Mouse (Mus musculus) heart, embryonic 11.5 days (tissue): ENCODE measurements around the gene Speg. TPM values are rescaled to one million over a fixed set of nuclear protein-coding genes. Genes with fewer than 3 reads are reported as not detected.

Experiments
- ATAC-seq: fragments of 200-750 bp; cut with Nextera tagmentation; replicated peaks from 2 replicates; pipeline ENCODE4 v1.8.0; 2017; ENCODE audit warnings: moderate library complexity; ENCODE audit not compliant: insufficient number of reproducible peaks, low FRiP score, low TSS enrichment
- H3K27ac ChIP-seq: fragments of 300-500 bp; sonication (generic); 2 replicates; pipeline ENCODE4 v1.5.1; 2014; ENCODE audit warnings: mild to moderate bottlenecking, low read depth, low read length
- H3K27me3 ChIP-seq: fragments of 300-500 bp; sonication (generic); 2 replicates; pipeline ENCODE4 v1.6.1; 2014; ENCODE audit warnings: mild to moderate bottlenecking, low read length, mixed read lengths; ENCODE audit not compliant: control insufficient read depth, insufficient read depth
- H3K36me3 ChIP-seq: fragments of 300-500 bp; sonication (generic); 2 replicates; pipeline ENCODE4 v1.6.1; 2014; ENCODE audit warnings: mild to moderate bottlenecking, low read length, moderate library complexity, mixed read lengths; ENCODE audit not compliant: control insufficient read depth, insufficient read depth
- H3K4me1 ChIP-seq: fragments of 300-500 bp; sonication (generic); 2 replicates; pipeline ENCODE4 v1.6.1; 2014; ENCODE audit warnings: low read length; ENCODE audit not compliant: control insufficient read depth, insufficient read depth
- H3K4me2 ChIP-seq: fragments of 300-500 bp; sonication (generic); 2 replicates; pipeline ENCODE4 v1.6.1; 2014; ENCODE audit warnings: mild to moderate bottlenecking, moderate library complexity
- H3K4me3 ChIP-seq: fragments of 300-500 bp; sonication (generic); 2 replicates; pipeline ENCODE4 v1.5.1; 2014; ENCODE audit warnings: low read depth, low read length
- H3K9ac ChIP-seq: fragments of 300-500 bp; sonication (generic); 2 replicates; pipeline ENCODE4 v1.6.1; 2014; ENCODE audit warnings: mild to moderate bottlenecking, low read depth, low read length, moderate library complexity
- H3K9me3 ChIP-seq: fragments of 300-500 bp; sonication (generic); replicated peaks from 2 replicates; pipeline ENCODE4 v1.6.1; 2016; ENCODE audit warnings: low read length; ENCODE audit not compliant: control insufficient read depth
- WGBS: fragments of 180-500 bp; shearing (Covaris S2); extraction: QIAGEN DNeasy Blood & Tissue Kit; methylation state at CpG from one replicate; pipeline ENCODE4 v1.1.7; 2014; ENCODE audit not compliant: insufficient replicate concordance; 5-methylcytosine and 5-hydroxymethylcytosine counted together
- polyA plus RNA-seq: library from polyadenylated mRNA; unstranded; fragments of >200 nt; fragmentation: Nextera tagmentation; extraction: Ambion mirVana; gene quantifications from 2 replicates; pipeline ENCODE4 v1.2.1, GENCODE M21; 2014

Speg gene
- polyA plus RNA-seq, 1 experiment from 2014 or later = 60.7 TPM

GRCm38 (mm10) chr1:75384470-75385141 is 9.5 kb downstream of the Speg start:
- Histone ChIP-seq H3K9me3 (no peaks in the 10 kb centered on the region), H3K9ac (no peak overlapping the region), H3K4me3 (no peak overlapping the region), H3K4me1 (peaks cover 84% of the 10 kb centered on the region), H3K4me2 (peak overlapping the region; percentile 2; the same call in 1 of the 2 replicates), H3K27ac (no peak overlapping the region), H3K27me3 (peaks cover 19% of the 10 kb centered on the region), H3K36me3 (no peaks in the 10 kb centered on the region)
- ATAC-seq = no peak
- WGBS = 67% methylated on average over 27 of the region's 27 CpGs

DNA sequence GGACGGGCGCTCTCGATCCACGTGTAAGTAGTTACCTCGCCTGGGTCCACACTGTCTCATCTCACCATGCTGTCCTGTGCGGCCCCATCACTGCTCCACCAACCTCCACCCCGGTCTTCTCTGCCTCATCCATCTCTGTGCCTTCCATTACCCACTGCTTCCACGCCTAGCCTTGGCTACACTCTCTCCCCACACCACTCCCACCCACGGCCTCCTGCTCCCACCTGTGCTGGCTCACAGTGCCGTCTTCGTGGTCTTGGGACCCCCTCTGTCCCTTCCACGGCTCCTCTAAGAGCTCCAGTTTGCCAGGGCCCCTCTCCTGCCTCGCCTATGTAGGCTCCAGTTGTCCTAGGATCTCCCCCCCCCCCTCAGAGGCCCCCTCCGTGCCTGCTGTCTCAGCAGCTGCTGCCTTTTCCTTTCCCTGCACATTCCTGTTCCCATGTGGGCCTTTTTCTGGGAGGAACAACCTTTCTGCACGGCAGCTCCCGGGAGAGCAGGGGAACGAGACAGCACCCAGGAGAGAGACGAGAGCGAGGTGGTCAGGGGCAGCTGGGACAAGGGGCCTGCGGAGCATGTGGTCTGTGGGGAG is 10.1 kb downstream of the Speg start:
- 57% methylated on average over 20 of the region's 20 CpGs for WGBS
- Histone ChIP-seq H3K36me3 (no peaks in the 10 kb centered on the region), H3K4me2 (peak overlapping the region; percentile 35), H3K4me3 (no peak overlapping the region), H3K4me1 (peaks cover 77% of the 10 kb centered on the region), H3K9me3 (no peaks in the 10 kb centered on the region), H3K27me3 (peaks cover 19% of the 10 kb centered on the region), H3K9ac (peak overlapping the region; percentile 47), H3K27ac (0 out of 2 replicates have a peak overlapping the region, but pooled peaks have one; percentile 6)
- 0 out of 2 replicates have a peak, but pooled peaks have one; percentile 14 for ATAC-seq

DNA sequence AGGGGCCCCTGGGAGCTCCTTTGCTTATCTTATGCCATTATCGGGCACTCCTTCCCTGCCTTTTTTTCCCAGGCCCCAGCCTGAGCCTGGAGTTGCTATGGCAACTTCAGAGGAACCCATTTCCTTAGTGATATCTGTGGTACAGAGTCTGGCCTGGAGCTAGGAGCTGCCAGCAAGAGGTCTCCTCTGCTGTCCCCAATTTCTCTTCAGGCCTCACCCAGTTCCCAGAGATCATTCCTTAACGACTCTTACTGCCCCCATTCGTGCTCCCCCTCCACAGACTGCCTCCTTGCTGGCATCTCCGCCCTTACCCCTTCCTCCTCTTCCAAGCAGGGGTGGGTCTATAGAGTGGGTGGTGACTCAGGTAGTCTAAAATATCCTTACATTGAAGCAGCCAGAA is 11.1 kb downstream of the Speg start:
- H3K36me3 ChIP-seq = no peaks in the 10 kb centered on the region
- H3K4me1 ChIP-seq = peaks cover 68% of the 10 kb centered on the region
- peaks cover 19% of the 10 kb centered on the region for H3K27me3 ChIP-seq
- H3K4me3 ChIP-seq = no peak overlapping the region
- 25% methylated on average over 4 of the region's 4 CpGs for WGBS
- no peaks in the 10 kb centered on the region for H3K9me3 ChIP-seq
- no peak for ATAC-seq
- H3K4me2 ChIP-seq = peak overlapping the region; percentile 23
- no peak overlapping the region for H3K27ac ChIP-seq
- H3K9ac ChIP-seq = no peak overlapping the region

DNA sequence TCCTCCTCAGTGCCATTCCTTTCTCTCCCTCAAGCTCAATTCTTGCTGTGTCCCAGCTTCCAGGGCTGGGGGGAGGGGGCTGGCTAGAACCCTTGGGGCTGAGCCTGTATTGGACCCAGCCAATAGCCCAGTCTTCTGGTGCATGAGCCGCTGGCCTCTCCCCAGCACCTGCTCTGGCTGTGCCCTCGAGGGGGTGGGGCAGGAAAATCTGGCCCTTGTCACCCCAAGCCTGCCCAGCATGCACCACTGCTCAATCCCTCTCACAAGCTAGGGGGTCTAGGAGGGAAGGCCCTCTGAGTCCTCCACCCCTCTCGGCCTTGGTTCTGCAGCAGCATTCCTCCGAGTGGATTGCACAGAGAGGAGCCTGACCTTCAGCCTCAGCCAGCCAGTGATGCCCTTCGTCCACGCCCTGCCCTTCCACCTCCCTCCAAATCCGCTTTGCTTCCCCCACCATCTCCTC is 12.4 kb downstream of the Speg start:
- no peak for ATAC-seq
- no peak overlapping the region for H3K27ac ChIP-seq
- H3K4me1 ChIP-seq = peaks cover 63% of the 10 kb centered on the region
- H3K27me3 ChIP-seq = peaks cover 19% of the 10 kb centered on the region
- 14% methylated on average over 7 of the region's 7 CpGs for WGBS
- no peaks in the 10 kb centered on the region for H3K9me3 ChIP-seq
- no peaks in the 10 kb centered on the region for H3K36me3 ChIP-seq
- peak overlapping the region; percentile 14; the same call in 1 of the 2 replicates for H3K4me3 ChIP-seq
- peak overlapping the region; percentile 57 for H3K4me2 ChIP-seq
- H3K9ac ChIP-seq = peak overlapping the region; percentile 10

DNA sequence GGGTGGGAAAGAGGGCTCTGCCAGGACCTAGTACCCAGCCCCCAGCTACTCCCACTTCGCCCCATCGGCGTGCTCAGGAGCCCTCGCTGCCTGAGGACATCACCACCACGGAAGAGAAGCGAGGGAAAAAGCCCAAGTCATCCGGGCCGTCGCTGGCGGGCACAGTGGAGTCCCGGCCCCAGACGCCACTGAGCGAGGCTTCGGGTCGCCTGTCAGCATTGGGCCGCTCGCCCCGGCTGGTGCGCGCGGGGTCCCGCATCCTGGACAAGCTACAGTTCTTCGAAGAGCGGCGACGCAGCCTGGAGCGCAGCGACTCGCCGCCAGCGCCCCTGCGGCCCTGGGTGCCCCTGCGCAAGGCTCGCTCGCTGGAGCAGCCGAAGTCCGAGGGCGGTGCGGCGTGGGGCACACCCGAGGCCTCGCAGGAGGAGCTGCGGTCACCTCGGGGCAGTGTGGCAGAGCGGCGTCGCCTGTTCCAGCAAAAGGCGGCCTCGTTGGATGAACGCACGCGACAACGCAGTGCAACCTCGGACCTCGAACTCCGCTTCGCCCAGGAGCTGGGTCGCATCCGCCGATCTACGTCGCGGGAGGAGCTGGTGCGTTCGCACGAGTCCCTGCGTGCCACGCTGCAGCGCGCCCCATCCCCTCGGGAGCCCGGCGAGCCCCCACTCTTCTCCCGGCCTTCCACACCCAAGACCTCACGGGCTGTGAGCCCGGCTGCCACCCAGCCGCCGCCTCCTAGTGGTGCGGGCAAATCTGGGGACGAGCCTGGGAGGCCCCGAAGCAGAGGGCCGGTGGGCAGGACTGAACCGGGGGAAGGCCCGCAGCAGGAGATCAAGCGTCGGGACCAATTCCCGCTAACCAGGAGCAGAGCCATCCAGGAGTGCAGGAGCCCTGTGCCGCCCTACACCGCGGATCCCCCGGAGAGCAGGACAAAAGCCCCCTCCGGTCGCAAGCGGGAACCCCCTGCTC is 13.1 kb downstream of the Speg start:
- H3K27ac ChIP-seq = no peak overlapping the region
- WGBS = 7% methylated on average over 94 of the region's 94 CpGs
- H3K4me2 ChIP-seq = peak overlapping the region; percentile 57
- H3K4me1 ChIP-seq = peaks cover 66% of the 10 kb centered on the region
- H3K9me3 ChIP-seq = no peaks in the 10 kb centered on the region
- peak overlapping the region; percentile 16 for H3K9ac ChIP-seq
- no peaks in the 10 kb centered on the region for H3K36me3 ChIP-seq
- H3K4me3 ChIP-seq = peak overlapping the region; percentile 14; the same call in 1 of the 2 replicates
- H3K27me3 ChIP-seq = peaks cover 19% of the 10 kb centered on the region
- no peak for ATAC-seq

DNA sequence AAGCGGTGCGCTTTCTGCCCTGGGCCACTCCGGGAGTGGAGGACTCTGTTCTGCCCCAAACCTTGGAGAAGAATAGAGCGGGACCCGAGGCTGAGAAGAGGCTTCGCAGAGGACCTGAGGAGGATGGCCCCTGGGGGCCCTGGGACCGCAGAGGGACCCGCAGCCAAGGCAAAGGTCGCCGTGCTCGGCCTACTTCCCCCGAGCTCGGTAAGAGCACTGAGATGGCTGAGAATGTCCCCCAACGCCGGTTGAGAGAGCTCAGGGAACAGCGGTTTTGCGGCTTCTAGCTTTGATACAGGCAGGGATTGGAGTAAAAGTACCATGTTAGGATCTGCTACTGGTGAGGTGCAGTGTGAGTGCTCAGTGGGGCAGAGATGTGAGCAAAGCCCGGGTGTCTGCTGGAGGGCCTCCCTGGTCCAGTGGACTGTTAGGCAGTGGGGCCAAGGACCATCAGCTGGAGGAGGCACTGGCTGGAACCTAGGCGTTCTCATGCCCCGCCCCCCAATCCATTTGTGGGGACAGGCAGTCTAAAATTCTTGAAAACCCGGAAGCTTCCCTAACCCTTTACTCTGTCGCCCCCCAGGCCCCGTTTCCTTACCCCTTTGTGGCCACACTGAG is 13.9 kb downstream of the Speg start:
- peak overlapping the region; percentile 16 for H3K9ac ChIP-seq
- no peaks in the 10 kb centered on the region for H3K9me3 ChIP-seq
- no peak overlapping the region for H3K4me3 ChIP-seq
- peak overlapping the region; percentile 57 for H3K4me2 ChIP-seq
- no peak for ATAC-seq
- WGBS = 30% methylated on average over 23 of the region's 23 CpGs
- H3K4me1 ChIP-seq = peaks cover 70% of the 10 kb centered on the region
- peaks cover 19% of the 10 kb centered on the region for H3K27me3 ChIP-seq
- H3K36me3 ChIP-seq = no peaks in the 10 kb centered on the region
- H3K27ac ChIP-seq = no peak overlapping the region

DNA sequence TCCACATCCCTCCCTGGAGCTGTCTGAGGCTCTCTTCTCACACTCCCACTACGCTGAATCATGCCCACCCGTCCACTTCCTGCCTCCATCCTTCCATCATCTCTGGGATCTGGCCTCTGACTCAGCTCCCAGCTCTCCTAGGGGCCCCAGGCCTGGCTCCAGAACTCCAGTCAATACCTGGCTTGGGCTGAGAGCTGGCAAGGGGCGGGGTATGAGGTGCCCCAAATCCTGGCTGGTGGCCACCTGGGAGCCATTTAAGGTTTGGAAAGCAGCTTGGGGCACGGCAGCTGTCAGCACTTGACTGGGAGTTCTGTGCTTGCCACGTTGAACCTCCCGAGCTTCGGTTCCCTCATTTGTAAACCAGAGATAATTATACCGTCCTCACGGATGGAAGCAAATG is 18.0 kb downstream of the Speg start:
- H3K4me1 ChIP-seq = peaks cover 34% of the 10 kb centered on the region
- H3K9ac ChIP-seq = no peak overlapping the region
- 40% methylated on average over 9 of the region's 9 CpGs for WGBS
- H3K27me3 ChIP-seq = peaks cover 9% of the 10 kb centered on the region; the same call in 1 of the 2 replicates
- peaks cover 9% of the 10 kb centered on the region for H3K36me3 ChIP-seq
- no peak for ATAC-seq
- H3K4me3 ChIP-seq = no peak overlapping the region
- no peaks in the 10 kb centered on the region for H3K9me3 ChIP-seq
- peak overlapping the region; percentile 69 for H3K27ac ChIP-seq
- H3K4me2 ChIP-seq = no peak overlapping the region

DNA sequence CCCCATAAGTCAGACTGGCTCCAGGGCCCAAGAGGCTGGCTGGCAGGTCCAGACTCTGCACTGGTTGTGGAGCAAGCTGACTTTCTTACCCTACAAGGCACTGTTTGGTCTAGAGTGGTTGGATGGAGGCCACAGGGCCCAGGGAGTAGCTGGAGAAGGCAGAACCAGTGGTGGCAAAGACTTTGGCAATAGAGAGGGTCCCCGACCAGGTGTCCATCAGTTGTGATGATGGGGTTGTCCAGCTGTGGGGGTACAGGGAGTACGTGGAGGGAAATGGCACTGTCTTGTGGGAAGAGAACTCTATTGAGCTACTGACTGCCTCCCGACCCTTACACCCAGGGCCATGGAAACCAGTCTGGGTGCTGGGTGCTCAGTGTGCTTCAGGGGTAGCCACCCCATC is 18.7 kb downstream of the Speg start:
- Histone ChIP-seq H3K27me3 (peaks cover 6% of the 10 kb centered on the region; the same call in 1 of the 2 replicates), H3K27ac (peak overlapping the region; percentile 69), H3K4me1 (peaks cover 32% of the 10 kb centered on the region), H3K9ac (0 out of 2 replicates have a peak overlapping the region, but pooled peaks have one; percentile 30), H3K4me2 (no peak overlapping the region), H3K36me3 (peaks cover 9% of the 10 kb centered on the region), H3K4me3 (no peak overlapping the region), H3K9me3 (no peaks in the 10 kb centered on the region)
- WGBS = 80% methylated on average over 3 of the region's 3 CpGs
- no peak for ATAC-seq
